Mouse (Mus musculus): ENCODE data around the gene Ppp2r5a. TPM values are rescaled to one million over a fixed set of nuclear protein-coding genes. Genes with fewer than 3 reads are reported as not detected.
"Not testable (repeated sequence)": the region's sequence is repeated elsewhere in the genome, so short reads cannot be mapped to it uniquely, and the experiment has no call there.

The Ppp2r5a gene
- polyA plus RNA-seq, 1 experiment from 2014 or later = 11.3 TPM

DNA sequence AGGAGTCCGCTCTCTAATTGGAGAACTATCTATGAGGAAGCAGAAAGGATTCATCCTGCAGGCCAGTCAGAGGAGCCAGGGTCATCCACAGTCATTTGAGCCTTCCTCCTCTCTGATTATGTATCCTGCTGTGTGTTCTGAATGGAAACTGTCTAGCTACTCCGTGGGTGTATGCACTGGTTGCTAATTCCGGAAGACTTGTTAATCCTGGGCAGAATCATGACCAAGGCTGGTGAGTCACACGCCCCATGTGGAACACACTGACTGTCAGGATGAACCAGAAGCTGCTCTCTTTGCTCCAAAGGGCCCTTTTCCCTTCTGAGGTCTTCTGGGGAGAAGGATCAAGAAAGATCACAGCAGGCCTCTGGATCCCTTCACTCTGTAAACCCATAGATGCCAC lies 35.5 kb upstream of the Ppp2r5a start:
- Histone ChIP-seq H3K36me3 (ENCODE audit: control insufficient read depth, insufficient read depth) (no peaks in the 10 kb centered on the region), H3K27me3 (ENCODE audit: control insufficient read depth, insufficient read depth, low read depth, low read length) (no peaks in the 10 kb centered on the region), H3K4me1 (ENCODE audit: control insufficient read depth, low read depth, low read length) (no peaks in the 10 kb centered on the region; the same call in 1 of the 2 replicates), H3K9ac (ENCODE audit: low read depth, low read length) (no peak overlapping the region), H3K27ac (ENCODE audit: low read length) (no peak overlapping the region), H3K4me2 (ENCODE audit: low read depth, low read length) (no peak overlapping the region), H3K9me3 (replicated peaks; ENCODE audit: control insufficient read depth, low read length) (no peaks in the 10 kb centered on the region), H3K4me3 (ENCODE audit: low read depth, low read length) (no peak overlapping the region)
- 50% methylated on average over 4 of the region's 4 CpGs for WGBS (ENCODE audit: insufficient replicate concordance)
- no peak for ATAC-seq (ENCODE audit: low read depth)

DNA sequence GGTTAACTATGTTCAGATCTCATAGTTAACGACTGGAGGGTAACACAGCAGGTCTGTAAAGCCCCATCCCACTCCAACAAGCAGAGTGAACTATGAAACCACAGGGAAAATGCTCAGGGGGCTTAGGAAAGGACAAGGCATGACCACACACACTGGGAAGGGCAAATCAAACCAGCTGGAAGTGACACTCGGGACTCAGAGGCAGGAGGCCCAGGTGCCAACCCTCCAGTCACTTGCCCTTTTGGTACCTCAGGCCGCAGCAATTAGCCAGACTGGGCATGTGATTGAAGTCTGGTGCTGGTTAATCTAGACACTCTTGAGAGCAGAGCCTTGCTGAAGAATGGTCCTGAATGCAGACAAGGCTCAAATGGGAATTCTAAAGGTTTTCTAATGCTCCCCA lies 33.6 kb upstream of the Ppp2r5a start:
- Histone ChIP-seq H3K27me3 (ENCODE audit: control insufficient read depth, insufficient read depth, low read depth, low read length) (no peaks in the 10 kb centered on the region), H3K4me2 (ENCODE audit: low read depth, low read length) (no peak overlapping the region), H3K9me3 (replicated peaks; ENCODE audit: control insufficient read depth, low read length) (no peaks in the 10 kb centered on the region), H3K27ac (ENCODE audit: low read length) (no peak overlapping the region), H3K4me1 (ENCODE audit: control insufficient read depth, low read depth, low read length) (peaks cover 11% of the 10 kb centered on the region), H3K9ac (ENCODE audit: low read depth, low read length) (no peak overlapping the region), H3K36me3 (ENCODE audit: control insufficient read depth, insufficient read depth) (no peaks in the 10 kb centered on the region), H3K4me3 (ENCODE audit: low read depth, low read length) (no peak overlapping the region)
- ATAC-seq (ENCODE audit: low read depth) = no peak
- 46% methylated on average over 3 of the region's 3 CpGs for WGBS (ENCODE audit: insufficient replicate concordance)

DNA sequence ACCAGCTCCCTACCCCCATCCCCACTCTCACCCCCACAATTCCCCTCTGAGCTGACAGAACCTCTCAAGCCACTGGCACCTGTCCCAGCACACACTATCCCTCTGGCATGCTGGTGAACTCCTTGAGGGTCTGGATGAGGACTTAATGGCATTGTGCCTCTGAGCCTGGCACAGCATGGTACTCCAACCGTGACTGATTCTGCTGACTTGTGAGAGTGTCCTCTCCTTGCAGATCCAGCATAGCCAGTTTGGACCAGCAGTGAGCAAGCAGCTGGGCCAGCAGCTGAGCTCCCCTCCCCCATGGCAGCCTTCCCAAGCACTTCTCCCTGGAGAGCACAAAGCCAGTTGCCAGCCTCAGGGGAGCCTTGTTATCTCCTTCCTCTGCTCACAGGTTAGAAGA lies 32.3 kb upstream of the Ppp2r5a start:
- peaks cover 11% of the 10 kb centered on the region for H3K4me1 ChIP-seq (ENCODE audit: control insufficient read depth, low read depth, low read length)
- H3K9ac ChIP-seq (ENCODE audit: low read depth, low read length) = no peak overlapping the region
- H3K9me3 ChIP-seq (replicated peaks; ENCODE audit: control insufficient read depth, low read length) = no peaks in the 10 kb centered on the region
- H3K36me3 ChIP-seq (ENCODE audit: control insufficient read depth, insufficient read depth) = no peaks in the 10 kb centered on the region
- H3K4me3 ChIP-seq (ENCODE audit: low read depth, low read length) = no peak overlapping the region
- no peaks in the 10 kb centered on the region for H3K27me3 ChIP-seq (ENCODE audit: control insufficient read depth, insufficient read depth, low read depth, low read length)
- WGBS (ENCODE audit: insufficient replicate concordance) = 45% methylated on average over 1 of the region's 1 CpGs
- no peak overlapping the region for H3K4me2 ChIP-seq (ENCODE audit: low read depth, low read length)
- no peak for ATAC-seq (ENCODE audit: low read depth)
- H3K27ac ChIP-seq (ENCODE audit: low read length) = no peak overlapping the region

DNA sequence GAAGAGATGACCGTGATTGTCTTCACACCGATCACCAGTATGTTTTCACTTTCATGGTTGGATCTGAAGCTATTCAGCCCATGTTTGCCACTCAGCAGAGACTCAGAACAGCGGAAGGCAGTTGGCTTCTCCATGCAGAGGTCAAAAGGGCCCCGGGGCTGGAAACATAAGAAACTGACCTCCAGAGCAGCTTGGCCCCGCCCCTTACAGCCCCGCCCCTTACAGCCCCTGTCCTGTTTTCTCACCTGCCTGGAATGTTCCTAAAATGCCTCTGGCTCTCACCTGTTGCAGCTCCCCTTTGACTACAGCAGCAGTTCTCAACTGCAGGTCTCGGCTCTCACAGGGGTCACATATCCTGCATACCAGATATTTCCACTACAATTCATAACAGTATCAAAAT lies 29.5 kb upstream of the Ppp2r5a start:
- Histone ChIP-seq H3K4me3 (ENCODE audit: low read depth, low read length) (peak overlapping the region; percentile 22), H3K9ac (ENCODE audit: low read depth, low read length) (no peak overlapping the region), H3K27ac (ENCODE audit: low read length) (no peak overlapping the region), H3K9me3 (replicated peaks; ENCODE audit: control insufficient read depth, low read length) (no peaks in the 10 kb centered on the region), H3K4me2 (ENCODE audit: low read depth, low read length) (peak overlapping the region; percentile 42), H3K4me1 (ENCODE audit: control insufficient read depth, low read depth, low read length) (peaks cover 11% of the 10 kb centered on the region), H3K36me3 (ENCODE audit: control insufficient read depth, insufficient read depth) (no peaks in the 10 kb centered on the region), H3K27me3 (ENCODE audit: control insufficient read depth, insufficient read depth, low read depth, low read length) (no peaks in the 10 kb centered on the region)
- WGBS (ENCODE audit: insufficient replicate concordance) = 28% methylated on average over 7 of the region's 7 CpGs
- ATAC-seq (ENCODE audit: low read depth) = peak; percentile 42; the same call in 1 of the 2 replicates

DNA sequence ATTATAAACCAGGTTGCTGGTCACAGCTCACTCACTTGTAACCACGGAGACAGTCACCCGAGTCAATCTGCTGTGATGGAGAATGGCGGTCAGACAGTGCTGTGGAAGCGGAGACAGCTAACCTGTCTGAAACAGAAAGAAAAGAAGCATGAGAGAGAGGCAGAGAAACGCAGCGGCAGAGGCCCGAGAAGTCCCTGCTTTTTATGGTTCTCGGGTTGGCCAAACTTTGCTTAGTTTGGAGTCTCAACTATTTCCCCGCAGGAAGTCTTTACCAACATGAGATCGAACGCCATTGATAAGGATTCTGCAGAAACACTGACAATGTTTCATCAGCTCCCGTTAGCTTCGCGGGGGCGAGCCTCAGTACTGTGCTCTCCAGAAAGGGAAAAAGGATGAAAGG lies 29.0 kb upstream of the Ppp2r5a start:
- Histone ChIP-seq H3K4me1 (ENCODE audit: control insufficient read depth, low read depth, low read length) (peaks cover 11% of the 10 kb centered on the region), H3K9me3 (replicated peaks; ENCODE audit: control insufficient read depth, low read length) (no peaks in the 10 kb centered on the region), H3K27me3 (ENCODE audit: control insufficient read depth, insufficient read depth, low read depth, low read length) (no peaks in the 10 kb centered on the region), H3K36me3 (ENCODE audit: control insufficient read depth, insufficient read depth) (no peaks in the 10 kb centered on the region), H3K4me3 (ENCODE audit: low read depth, low read length) (peak overlapping the region; percentile 22), H3K9ac (ENCODE audit: low read depth, low read length) (no peak overlapping the region), H3K4me2 (ENCODE audit: low read depth, low read length) (peak overlapping the region; percentile 42), H3K27ac (ENCODE audit: low read length) (no peak overlapping the region)
- ATAC-seq (ENCODE audit: low read depth) = no peak
- WGBS (ENCODE audit: insufficient replicate concordance) = 22% methylated on average over 15 of the region's 15 CpGs

DNA sequence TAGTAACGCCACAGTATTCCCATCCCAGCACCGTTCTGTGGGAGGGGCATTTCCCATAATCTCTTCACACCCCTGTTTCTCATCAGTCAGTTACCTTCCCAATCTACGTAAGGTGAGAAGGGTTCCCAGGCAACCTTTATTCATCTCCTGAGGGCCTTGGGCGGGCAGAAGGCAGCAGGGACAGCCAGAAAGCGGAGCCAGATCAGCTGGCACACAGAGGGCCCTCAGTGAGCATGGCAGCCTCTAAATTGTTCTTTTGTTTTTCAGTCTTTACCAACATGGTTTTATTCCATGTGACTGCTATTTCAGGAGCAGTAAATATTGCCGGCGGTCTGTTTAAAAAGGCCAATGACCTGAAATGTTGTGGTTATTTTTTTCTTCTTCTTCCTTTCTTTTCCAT lies 27.0 kb upstream of the Ppp2r5a start:
- Histone ChIP-seq H3K36me3 (ENCODE audit: control insufficient read depth, insufficient read depth) (no peaks in the 10 kb centered on the region), H3K4me1 (ENCODE audit: control insufficient read depth, low read depth, low read length) (peaks cover 11% of the 10 kb centered on the region), H3K4me2 (ENCODE audit: low read depth, low read length) (no peak overlapping the region), H3K9me3 (replicated peaks; ENCODE audit: control insufficient read depth, low read length) (no peaks in the 10 kb centered on the region), H3K9ac (ENCODE audit: low read depth, low read length) (no peak overlapping the region), H3K27ac (ENCODE audit: low read length) (no peak overlapping the region), H3K4me3 (ENCODE audit: low read depth, low read length) (no peak overlapping the region), H3K27me3 (ENCODE audit: control insufficient read depth, insufficient read depth, low read depth, low read length) (no peaks in the 10 kb centered on the region)
- no peak for ATAC-seq (ENCODE audit: low read depth)
- 63% methylated on average over 7 of the region's 7 CpGs for WGBS (ENCODE audit: insufficient replicate concordance)

DNA sequence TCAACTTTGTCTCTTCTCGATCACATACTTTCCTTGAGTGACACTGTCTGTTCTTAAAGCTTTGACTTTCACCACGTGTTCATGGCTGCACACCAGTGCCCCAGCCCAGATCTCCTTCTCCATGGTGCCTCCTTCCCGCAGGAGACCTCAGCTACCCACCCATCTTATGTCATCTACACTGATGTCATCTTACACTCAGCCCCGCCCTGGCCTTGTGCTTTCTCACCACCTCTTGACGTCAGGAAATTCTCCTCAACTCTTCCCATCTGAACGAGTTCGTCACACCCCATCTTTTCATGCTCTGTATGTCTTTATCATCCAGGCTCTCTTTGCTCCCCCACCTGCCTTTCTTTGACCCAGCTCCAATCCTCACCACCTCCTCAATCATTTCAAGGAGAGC lies 22.8 kb upstream of the Ppp2r5a start:
- Histone ChIP-seq H3K9me3 (replicated peaks; ENCODE audit: control insufficient read depth, low read length) (no peaks in the 10 kb centered on the region), H3K9ac (ENCODE audit: low read depth, low read length) (no peak overlapping the region), H3K4me2 (ENCODE audit: low read depth, low read length) (no peak overlapping the region), H3K4me3 (ENCODE audit: low read depth, low read length) (no peak overlapping the region), H3K27me3 (ENCODE audit: control insufficient read depth, insufficient read depth, low read depth, low read length) (no peaks in the 10 kb centered on the region), H3K36me3 (ENCODE audit: control insufficient read depth, insufficient read depth) (no peaks in the 10 kb centered on the region), H3K4me1 (ENCODE audit: control insufficient read depth, low read depth, low read length) (peaks cover 11% of the 10 kb centered on the region), H3K27ac (ENCODE audit: low read length) (no peak overlapping the region)
- ATAC-seq (ENCODE audit: low read depth) = no peak
- WGBS (ENCODE audit: insufficient replicate concordance) = 38% methylated on average over 7 of the region's 7 CpGs

DNA sequence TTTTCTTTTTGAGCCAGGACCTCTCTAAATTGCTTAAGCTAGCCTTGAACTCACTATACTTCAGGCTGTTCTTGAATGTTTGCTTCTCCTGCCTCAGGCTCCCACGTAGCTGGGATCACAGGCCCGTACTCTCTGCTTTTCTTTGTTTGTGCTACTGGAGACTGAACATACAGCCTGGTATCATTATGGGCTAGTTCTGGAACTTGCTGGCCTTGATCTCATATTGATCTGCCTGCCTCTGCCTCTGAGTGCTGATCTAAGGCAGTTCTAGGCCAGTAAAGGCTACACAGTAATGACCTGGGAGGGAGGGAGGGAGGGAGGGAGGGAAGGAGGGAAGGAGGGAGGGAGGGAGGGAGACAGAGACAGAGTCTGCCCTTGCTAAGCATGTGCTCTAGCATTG lies 20.1 kb upstream of the Ppp2r5a start:
- ATAC-seq (ENCODE audit: low read depth) = no peak

DNA sequence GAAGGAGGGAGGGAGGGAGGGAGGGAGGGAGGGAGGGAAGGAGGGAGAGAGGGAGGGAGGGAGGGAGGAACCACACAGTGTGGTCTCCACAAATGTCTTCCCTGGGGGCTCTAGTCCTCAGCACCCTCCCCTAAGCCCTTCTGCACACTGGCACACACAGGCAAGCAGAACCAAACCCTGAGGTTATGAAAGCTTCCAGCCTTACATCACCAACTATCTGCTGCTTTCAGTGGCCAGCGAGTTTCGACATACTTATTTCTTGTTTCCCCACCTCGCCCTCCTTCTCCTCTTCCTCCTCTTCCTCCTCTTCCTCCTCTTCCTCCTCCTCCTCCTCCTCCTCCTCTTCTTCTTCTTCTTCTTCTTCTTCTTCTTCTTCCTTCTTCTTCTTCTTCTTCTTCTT lies 19.6 kb upstream of the Ppp2r5a start:
- ATAC-seq (ENCODE audit: low read depth) = 0 out of 2 replicates have a peak, but pooled peaks have one; percentile 20
- H3K27me3 ChIP-seq (ENCODE audit: control insufficient read depth, insufficient read depth, low read depth, low read length); H3K36me3 ChIP-seq (ENCODE audit: control insufficient read depth, insufficient read depth); H3K9ac ChIP-seq (ENCODE audit: low read depth, low read length); H3K9me3 ChIP-seq (replicated peaks; ENCODE audit: control insufficient read depth, low read length); H3K4me3 ChIP-seq (ENCODE audit: low read depth, low read length); H3K4me2 ChIP-seq (ENCODE audit: low read depth, low read length): not testable (repeated sequence)
- Histone ChIP-seq H3K27ac (ENCODE audit: low read length) (peak overlapping the region; percentile 72; the same call in 1 of the 2 replicates), H3K4me1 (ENCODE audit: control insufficient read depth, low read depth, low read length) (peaks cover 17% of the 10 kb centered on the region)
- 19% methylated on average over 3 of the region's 3 CpGs for WGBS (ENCODE audit: insufficient replicate concordance)

More for the DNA sequence above, 20.1 kb upstream of the Ppp2r5a start:
- no peak overlapping the region for H3K4me3 ChIP-seq (ENCODE audit: low read depth, low read length)
- H3K4me1 ChIP-seq (ENCODE audit: control insufficient read depth, low read depth, low read length) = peaks cover 17% of the 10 kb centered on the region
- no peaks in the 10 kb centered on the region for H3K36me3 ChIP-seq (ENCODE audit: control insufficient read depth, insufficient read depth)
- no peak overlapping the region for H3K4me2 ChIP-seq (ENCODE audit: low read depth, low read length)
- no peaks in the 10 kb centered on the region for H3K27me3 ChIP-seq (ENCODE audit: control insufficient read depth, insufficient read depth, low read depth, low read length)
- H3K9ac ChIP-seq (ENCODE audit: low read depth, low read length) = no peak overlapping the region
- WGBS (ENCODE audit: insufficient replicate concordance) = 34% methylated on average over 2 of the region's 2 CpGs
- H3K27ac ChIP-seq (ENCODE audit: low read length) = no peak overlapping the region
- H3K9me3 ChIP-seq (replicated peaks; ENCODE audit: control insufficient read depth, low read length) = no peaks in the 10 kb centered on the region

Data from liver, embryonic 16.5 days (tissue).